Mouse (Mus musculus): Measurements from ENCODE around the gene Cfap221. TPM values are rescaled to one million over a fixed set of nuclear protein-coding genes. Genes with fewer than 3 reads are reported as not detected.

The Cfap221 gene
- total RNA-seq, 2 experiments from 2014 or later = 0.20 to 1.0 TPM

- intact Hi-C loops (cut with DNase I) = no loop called here
- no peak for DNase-seq (ENCODE audit: low spot score in 2 of 2)
Measured at GRCm38 (mm10) chr1:120012638-120013037, 15.6 kb upstream of the Cfap221 start.

GRCm38 (mm10) chr1:120007851-120008588, 11.0 kb upstream of the Cfap221 start:
- intact Hi-C loops (cut with DNase I) = no loop called here
- DNase-seq (ENCODE audit: low spot score in 2 of 2) = no peak

GRCm38 (mm10) chr1:120006844-120007790, 10.1 kb upstream of the Cfap221 start, which contains the start of gene Sctr:
TSS of gene Sctr (plus strand) at chr1:120006894.
- intact Hi-C loops (cut with DNase I) = no loop called here
- DNase-seq (ENCODE audit: low spot score in 2 of 2) = no peak

GRCm38 (mm10) chr1:119997644-119998043, 610 bp upstream of the Cfap221 start:
- no peak for DNase-seq (ENCODE audit: low spot score in 2 of 2)
- intact Hi-C loops (cut with DNase I) = no loop called here

- no peak for DNase-seq (ENCODE audit: low spot score in 2 of 2)
- intact Hi-C loops (cut with DNase I) = no loop called here
Measured at GRCm38 (mm10) chr1:119986555-119986954, 10.5 kb downstream of the Cfap221 start.

GRCm38 (mm10) chr1:119975141-119975540, 21.9 kb downstream of the Cfap221 start:
- intact Hi-C loops (cut with DNase I) = no loop called here
- no peak for DNase-seq (ENCODE audit: low spot score in 2 of 2)

GRCm38 (mm10) chr1:119973117-119973516, 23.9 kb downstream of the Cfap221 start:
- intact Hi-C loops (cut with DNase I) = no loop called here
- DNase-seq (ENCODE audit: low spot score in 2 of 2) = no peak

GRCm38 (mm10) chr1:119965804-119966514, 31.1 kb downstream of the Cfap221 start:
- intact Hi-C loops (cut with DNase I) = no loop called here
- DNase-seq (ENCODE audit: low spot score in 2 of 2) = no peak

- intact Hi-C loops (cut with DNase I) = no loop called here
- DNase-seq (ENCODE audit: low spot score in 2 of 2) = no peak
Measured at GRCm38 (mm10) chr1:119959920-119960319, 37.1 kb downstream of the Cfap221 start.

- no peak for DNase-seq (ENCODE audit: low spot score in 2 of 2)
- intact Hi-C loops (cut with DNase I) = no loop called here
Measured at GRCm38 (mm10) chr1:119959464-119959863, 37.6 kb downstream of the Cfap221 start.

GRCm38 (mm10) chr1:119957716-119958222, 39.3 kb downstream of the Cfap221 start:
- intact Hi-C loops (cut with DNase I) = no loop called here
- DNase-seq (ENCODE audit: low spot score in 2 of 2) = no peak

GRCm38 (mm10) chr1:119954680-119955079, 42.4 kb downstream of the Cfap221 start:
- DNase-seq (ENCODE audit: low spot score in 2 of 2) = no peak
- intact Hi-C loops (cut with DNase I) = no loop called here

GRCm38 (mm10) chr1:119953456-119953855, 43.6 kb downstream of the Cfap221 start:
- DNase-seq (ENCODE audit: low spot score in 2 of 2) = no peak
- intact Hi-C loops (cut with DNase I) = no loop called here

- no peak for DNase-seq (ENCODE audit: low spot score in 2 of 2)
- intact Hi-C loops (cut with DNase I) = no loop called here
Measured at GRCm38 (mm10) chr1:119950086-119950485, 46.9 kb downstream of the Cfap221 start.

- intact Hi-C loops (cut with DNase I) = loop anchor here (10.0 kb wide), 1 partner anchor 852 kb away; no protein-coding TSS in a partner anchor
- DNase-seq (ENCODE audit: low spot score in 2 of 2) = no peak
Measured at GRCm38 (mm10) chr1:119936861-119937260, 60.2 kb downstream of the Cfap221 start.

- DNase-seq (ENCODE audit: low spot score in 2 of 2) = no peak
- intact Hi-C loops (cut with DNase I) = loop anchor here (10.0 kb wide), 1 partner anchor 847 kb away; no protein-coding TSS in a partner anchor
Measured at GRCm38 (mm10) chr1:119931421-119932150, 65.4 kb downstream of the Cfap221 start.

- no peak for DNase-seq (ENCODE audit: low spot score in 2 of 2)
- intact Hi-C loops (cut with DNase I) = loop anchor here (2.0 to 10.0 kb wide), 3 partner anchors 112 to 845 kb away; no protein-coding TSS in a partner anchor
Measured at GRCm38 (mm10) chr1:119929715-119930114, 67.3 kb downstream of the Cfap221 start.

GRCm38 (mm10) chr1:119919299-119919698, 77.7 kb downstream of the Cfap221 start:
- intact Hi-C loops (cut with DNase I) = no loop called here
- no peak for DNase-seq (ENCODE audit: low spot score in 2 of 2)

GRCm38 (mm10) chr1:119916823-119917371, 80.1 kb downstream of the Cfap221 start:
- no peak for DNase-seq (ENCODE audit: low spot score in 2 of 2)
- intact Hi-C loops (cut with DNase I) = no loop called here

Measured in left cerebral cortex, postnatal 36 days (tissue).